Mouse (Mus musculus) spleen, adult 2 months (tissue): ENCODE results near the gene Ovca2. TPM values are rescaled to one million over a fixed set of nuclear protein-coding genes. Genes with fewer than 3 reads are reported as not detected.

ENCODE experiments used
- DNase-seq, 2 experiments: peaks; one replicate each; pipeline versions ENCODE4 v3.0.0 to v3.0.0-alpha.2; 2012 to 2021; ENCODE audit warnings: low spot score in 2 of 2, low read depth in 1 of 2
- H3K27ac ChIP-seq: fragments of 200-500 bp; 2 replicates; pipeline ENCODE4 v1.5.1; 2012; ENCODE audit warnings: low read length, inconsistent platforms; ENCODE audit not compliant: insufficient read depth
- H3K27me3 ChIP-seq: fragments of 200-500 bp; 2 replicates; pipeline ENCODE4 v1.6.1; 2012; ENCODE audit warnings: mild to moderate bottlenecking, moderate library complexity, low read length, inconsistent platforms; ENCODE audit not compliant: control insufficient read depth, insufficient read depth
- H3K36me3 ChIP-seq: fragments of 200-500 bp; 2 replicates; pipeline ENCODE4 v1.6.1; 2012; ENCODE audit warnings: mild to moderate bottlenecking, low read length, inconsistent platforms; ENCODE audit not compliant: control insufficient read depth, insufficient read depth
- H3K4me1 ChIP-seq: fragments of 200-500 bp; 2 replicates; pipeline ENCODE4 v1.6.1; 2011; ENCODE audit warnings: inconsistent platforms; ENCODE audit not compliant: control insufficient read depth, insufficient read depth, insufficient read length
- H3K4me3 ChIP-seq: fragments of 200-500 bp; 2 replicates; pipeline ENCODE4 v1.5.1; 2011; ENCODE audit warnings: mild to moderate bottlenecking, inconsistent platforms; ENCODE audit not compliant: insufficient read depth, insufficient read length; ENCODE audit errors: extremely low read depth
- CTCF ChIP-seq: fragments of 200-500 bp; IDR thresholded peaks from 2 replicates; pipeline ENCODE4 v1.5.1; 2011; ENCODE audit warnings: mild to moderate bottlenecking, inconsistent platforms; ENCODE audit not compliant: insufficient read depth, insufficient read length, insufficient replicate concordance; ENCODE audit errors: extremely low read depth
- POLR2A ChIP-seq: fragments of 200-500 bp; IDR thresholded peaks from 2 replicates; pipeline ENCODE4 v1.6.1; 2011; ENCODE audit warnings: low read depth, low read length, inconsistent platforms
- WGBS: fragments of 180-500 bp; shearing (Covaris S2); methylation state at CpG from one replicate; pipeline ENCODE4 v1.1.7; 2018; 5-methylcytosine and 5-hydroxymethylcytosine counted together
- polyA plus RNA-seq: library from polyadenylated mRNA; depleted of rRNA; stranded (reverse); fragments of >200 nt; gene quantifications from 2 replicates; pipeline ENCODE4 v1.2.3, GENCODE M21; 2012

Gene Ovca2
- polyA plus RNA-seq, 1 experiment = 17.2 TPM

- no peak for DNase-seq
- Histone ChIP-seq H3K4me3 (peak overlapping the region; percentile 54; the same call in 1 of the 2 replicates), H3K27me3 (peaks cover 17% of the 10 kb centered on the region), H3K4me1 (peaks cover 33% of the 10 kb centered on the region), H3K36me3 (no peaks in the 10 kb centered on the region; the same call in 1 of the 2 replicates), H3K27ac (no peak overlapping the region)
- WGBS = 3% methylated on average over 15 of the region's 15 CpGs
- no peak for TF ChIP-seq CTCF
- TF ChIP-seq POLR2A = no peak
Observed at GRCm38 (mm10) chr11:75173799-75174165, 4.9 kb downstream of the Ovca2 start.

- under 1% methylated on average over 55 of the region's 71 CpGs for WGBS
- H3K27ac ChIP-seq = no peak overlapping the region
- peak overlapping the region; percentile 54 for H3K4me3 ChIP-seq
- peak; percentile 73 to 74 for DNase-seq
- H3K4me1 ChIP-seq = peaks cover 37% of the 10 kb centered on the region
- peaks cover 22% of the 10 kb centered on the region for H3K27me3 ChIP-seq
- TF ChIP-seq POLR2A (no peak), CTCF (no peak)
- H3K36me3 ChIP-seq = no peaks in the 10 kb centered on the region; the same call in 1 of the 2 replicates
Observed at GRCm38 (mm10) chr11:75173095-75173798, 5.4 kb downstream of the Ovca2 start.

GRCm38 (mm10) chr11:75172151-75173094 lies 6.2 kb downstream of the Ovca2 start:
- Histone ChIP-seq H3K36me3 (no peaks in the 10 kb centered on the region; the same call in 1 of the 2 replicates), H3K27ac (no peak overlapping the region), H3K4me3 (peak overlapping the region; percentile 54), H3K4me1 (peaks cover 39% of the 10 kb centered on the region), H3K27me3 (peaks cover 30% of the 10 kb centered on the region)
- TF ChIP-seq CTCF = no peak
- TF ChIP-seq POLR2A = no peak
- no peak for DNase-seq
- under 1% methylated on average over 74 of the region's 75 CpGs for WGBS

GRCm38 (mm10) chr11:75171186-75171865 lies 7.3 kb downstream of the Ovca2 start:
- TF ChIP-seq CTCF (no peak), POLR2A (no peak)
- H3K27ac ChIP-seq = no peak overlapping the region
- peaks cover 38% of the 10 kb centered on the region for H3K27me3 ChIP-seq
- DNase-seq = no peak
- no peak overlapping the region for H3K4me3 ChIP-seq
- 12% methylated on average over 17 of the region's 17 CpGs for WGBS
- peaks cover 50% of the 10 kb centered on the region for H3K4me1 ChIP-seq
- H3K36me3 ChIP-seq = no peaks in the 10 kb centered on the region

- TF ChIP-seq POLR2A (no peak), CTCF (peak; percentile 65; the same call in 1 of the 2 replicates)
- Histone ChIP-seq H3K27ac (no peak overlapping the region), H3K4me1 (peaks cover 58% of the 10 kb centered on the region), H3K36me3 (no peaks in the 10 kb centered on the region), H3K27me3 (peaks cover 45% of the 10 kb centered on the region), H3K4me3 (peak overlapping the region; percentile 39)
- DNase-seq = peak; percentile 78 to 88
- under 1% methylated on average over 38 of the region's 38 CpGs for WGBS
Observed at GRCm38 (mm10) chr11:75170136-75170751, 8.4 kb downstream of the Ovca2 start.
